Mouse (Mus musculus) left cerebral cortex, postnatal 14 days (tissue): Measurements from ENCODE around the gene Ift22. TPM values are rescaled to one million over a fixed set of nuclear protein-coding genes. Genes with fewer than 3 reads are reported as not detected.

Experiments used
- DNase-seq, 2 experiments: peaks; one replicate each; pipeline ENCODE4 v3.0.0; 2021 to 2022; ENCODE audit warnings: low spot score in 2 of 2, mixed read lengths in 1 of 2
- intact Hi-C: fragments of 180-260 bp; cut with DNase I; formaldehyde crosslinking; loops from one replicate; pipeline ENCODE4 v1.15.1; 2025
- long read RNA-seq, 2 experiments: library from polyadenylated mRNA; stranded (forward); transcript quantifications; one replicate each; pipeline ENCODE4 v2.0.0; 2021
- total RNA-seq, 2 experiments: library from RNA; stranded (reverse); gene quantifications; 2 replicates each; pipeline ENCODE4 v1.2.3; 2021

Ift22 gene
- 100 to 1,000 TPM in 1 of 2 experiments, 10 to 100 TPM in 1; 98.1 to 110 TPM for total RNA-seq
- long read RNA-seq, experiment 1, transcript Ift22-205 (5 exons, 3,071 nt) = major isoform, 51 of 98 reads
- long read RNA-seq, experiment 1, partial matches to known transcripts = 4 of 98 reads
- long read RNA-seq, experiment 1, other reads (novel, unspliced or antisense) = 40 of 98 reads
- long read RNA-seq, experiment 2, transcript Ift22-205 (5 exons, 3,071 nt) = major isoform, 39 of 101 reads
- long read RNA-seq, experiment 2, transcript Ift22-204 (4 exons, 670 nt) = minor isoform, 5 of 101 reads
- long read RNA-seq, experiment 2, partial matches to known transcripts = 13 of 101 reads
- long read RNA-seq, experiment 2, other reads (novel, unspliced or antisense) = 44 of 101 reads

DNA sequence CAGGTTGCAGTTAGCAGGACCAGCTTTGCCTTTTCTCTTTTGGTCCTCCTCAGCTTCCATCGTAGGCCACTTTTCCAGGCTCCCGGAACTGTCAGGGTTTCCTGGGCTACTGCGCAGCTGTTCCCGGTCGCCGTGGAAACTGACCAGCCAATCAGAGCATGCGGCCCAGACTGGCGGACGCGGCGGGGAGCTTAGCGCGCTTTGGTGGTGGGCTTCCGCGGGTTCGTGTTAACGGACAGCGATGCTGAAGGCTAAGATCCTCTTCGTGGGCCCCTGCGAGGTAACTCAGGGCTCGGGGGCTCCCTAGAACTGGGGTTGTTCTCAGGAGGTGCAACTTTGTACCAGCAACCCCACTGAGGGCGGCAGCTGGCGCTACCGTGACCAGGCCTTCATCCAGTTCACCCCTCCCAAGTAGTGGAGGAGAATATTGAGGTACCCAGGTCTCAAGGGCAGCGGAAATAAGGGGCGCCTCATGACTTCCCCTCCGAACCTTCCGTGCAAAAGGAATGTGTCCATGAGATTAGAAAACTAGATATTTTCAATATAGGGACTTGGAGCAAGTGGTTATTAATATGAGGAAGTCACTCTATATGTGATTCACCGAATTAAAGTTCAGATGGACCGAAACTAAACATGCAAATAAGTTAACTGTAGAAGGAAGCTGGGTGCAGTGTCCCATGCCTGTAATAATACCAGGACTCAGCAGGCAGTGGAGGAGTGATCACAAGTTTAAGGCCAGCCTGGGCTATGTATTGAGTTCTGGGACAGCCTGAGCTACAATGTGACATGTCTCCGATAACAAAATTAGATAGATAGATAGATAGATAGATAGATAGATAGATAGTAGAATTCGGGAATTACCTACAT lies at the start of gene Ift22:
TSS of gene Ift22 (plus strand) at position 160 of the 867 bp plus-strand sequence.
- peak; percentile 95 to 97 for DNase-seq
- intact Hi-C loops = no loop called here

GRCm38 (mm10) chr5:136861191-136861940 lies 46.6 kb upstream of the Ift22 start:
- intact Hi-C loops = no loop called here

DNA sequence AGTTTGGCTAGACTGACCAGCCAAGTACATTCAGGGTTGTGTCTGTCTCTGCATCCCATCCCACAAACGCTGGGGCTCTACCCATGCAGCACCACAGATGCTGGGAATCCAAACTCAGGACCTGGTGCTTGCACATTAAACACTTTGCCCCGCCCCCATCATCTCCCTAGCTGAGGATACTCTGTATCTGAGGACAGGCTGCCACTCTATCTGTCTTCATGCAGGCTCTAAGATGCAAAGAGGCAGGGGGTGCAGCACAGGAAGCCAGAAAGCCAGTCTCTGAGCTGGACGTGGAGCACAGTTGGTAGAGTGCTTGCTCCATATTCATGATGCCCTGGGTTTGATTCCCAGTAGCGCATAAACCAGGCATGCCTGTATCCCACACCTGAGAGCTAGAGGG lies 45.1 kb upstream of the Ift22 start:
- no peak for DNase-seq
- intact Hi-C loops = no loop called here

More at GRCm38 (mm10) chr5:136861191-136861940, 46.6 kb upstream of the Ift22 start:
- DNase-seq = no peak

DNA sequence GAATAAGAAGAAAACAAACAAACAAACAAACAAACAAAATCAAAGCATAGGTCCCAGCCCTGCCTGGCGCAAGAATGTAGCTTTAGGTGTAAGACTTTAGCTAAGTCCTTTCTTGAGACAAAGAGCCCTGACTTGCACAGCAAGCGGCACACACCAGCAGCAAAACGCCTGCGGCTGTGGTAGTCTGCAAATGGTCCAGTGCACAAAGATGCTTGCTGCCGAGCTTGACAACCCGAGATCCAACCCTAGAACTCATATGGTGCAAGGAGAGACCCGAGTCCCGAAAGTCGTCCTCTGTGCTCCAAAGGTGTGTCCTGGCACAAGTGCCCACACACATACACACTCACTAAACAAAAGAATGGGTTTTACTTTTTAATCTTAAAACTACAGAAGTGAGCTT lies 44.7 kb upstream of the Ift22 start:
- no peak for DNase-seq
- intact Hi-C loops = no loop called here

GRCm38 (mm10) chr5:136863961-136864674 lies 43.8 kb upstream of the Ift22 start:
- intact Hi-C loops = no loop called here
- DNase-seq = peak; percentile 38 to 49

GRCm38 (mm10) chr5:136867706-136868105 lies 40.2 kb upstream of the Ift22 start:
- no peak for DNase-seq
- intact Hi-C loops = no loop called here

- DNase-seq = no peak
- intact Hi-C loops = no loop called here
These were observed 38.4 kb upstream of the Ift22 start for GRCm38 (mm10) chr5:136869451-136870114.

- no peak for DNase-seq
- intact Hi-C loops = no loop called here
These were observed 35.5 kb upstream of the Ift22 start for GRCm38 (mm10) chr5:136872417-136872816.

DNA sequence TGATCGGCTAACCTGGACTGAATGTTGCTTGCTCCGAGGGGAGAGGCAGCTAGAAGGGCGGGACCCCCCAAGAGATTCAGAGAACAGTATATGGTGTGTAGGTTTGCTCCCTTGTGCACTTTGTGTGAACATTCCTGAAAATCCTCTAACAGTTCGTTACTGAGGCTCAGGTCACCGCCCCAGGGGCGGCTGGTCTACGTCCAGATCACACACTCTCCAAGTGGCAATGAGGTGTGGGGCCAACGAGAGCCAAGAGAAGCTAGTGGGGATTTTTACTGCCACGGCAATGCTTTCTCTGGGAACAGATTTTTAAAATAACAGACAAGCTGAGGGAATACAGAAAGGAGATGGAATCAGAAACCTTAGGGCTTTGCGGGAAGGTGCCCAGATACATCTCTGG lies 33.7 kb upstream of the Ift22 start:
- no peak for DNase-seq
- intact Hi-C loops = no loop called here

- DNase-seq = no peak
- intact Hi-C loops = loop anchor here (2.0 kb wide), 1 partner anchor 39 kb away; no protein-coding TSS in a partner anchor
These were observed 27.8 kb upstream of the Ift22 start for GRCm38 (mm10) chr5:136880101-136880500.

- peak; percentile 77 to 90 for DNase-seq
- intact Hi-C loops = loop anchor here (1.0 to 2.0 kb wide), 2 partner anchors 41 to 91 kb away; no protein-coding TSS in a partner anchor
These were observed 26.5 kb upstream of the Ift22 start for GRCm38 (mm10) chr5:136881380-136882009.

DNA sequence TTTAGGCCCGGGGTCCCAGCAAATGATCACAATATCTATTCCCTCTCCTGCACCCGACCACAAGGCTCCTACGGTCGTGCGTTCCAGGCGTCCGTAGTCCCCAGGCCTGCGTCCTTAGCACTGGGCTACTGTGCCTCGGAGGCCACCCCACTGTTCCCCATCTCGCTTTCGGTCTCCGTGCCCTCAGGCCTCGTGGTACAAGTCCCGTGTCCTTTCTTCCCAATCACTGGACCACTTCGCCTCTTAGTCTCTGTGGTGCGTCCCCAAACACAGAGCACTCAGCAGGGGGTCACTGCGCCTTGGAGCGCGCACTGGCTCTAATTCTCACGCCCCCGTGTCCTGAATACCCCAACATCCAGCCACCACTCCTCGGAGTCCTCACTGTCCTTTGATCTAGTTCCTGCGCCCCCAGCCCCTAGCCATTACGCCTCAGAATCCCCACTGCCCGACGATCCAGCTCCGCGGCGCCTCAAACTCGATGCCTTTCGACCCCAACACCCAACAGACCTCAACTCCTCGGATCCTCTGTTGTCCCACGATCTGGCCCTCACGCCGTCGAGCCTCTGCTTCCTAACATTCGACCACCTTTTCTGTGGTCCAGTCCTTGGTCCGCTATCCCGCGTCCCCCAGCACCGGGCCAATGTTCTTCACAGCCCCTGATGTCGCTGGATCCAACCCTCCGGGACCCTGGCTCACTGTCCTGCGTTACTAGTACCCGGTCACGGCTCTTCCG lies 25.7 kb upstream of the Ift22 start:
- intact Hi-C loops = no loop called here
- no peak for DNase-seq

- intact Hi-C loops = no loop called here
These were observed 25.0 kb upstream of the Ift22 start, which contains the start of gene Col26a1 for GRCm38 (mm10) chr5:136882788-136883439. Gene Col26a1, minus strand, starts transcription at chr5:136883209.

GRCm38 (mm10) chr5:136886957-136887356 lies 21.0 kb upstream of the Ift22 start:
- DNase-seq = peak in 1 of 2 experiments; percentile 25
- intact Hi-C loops = no loop called here

More at GRCm38 (mm10) chr5:136882788-136883439, 25.0 kb upstream of the Ift22 start, which contains the start of gene Col26a1:
- peak; percentile 14 to 38 for DNase-seq

DNA sequence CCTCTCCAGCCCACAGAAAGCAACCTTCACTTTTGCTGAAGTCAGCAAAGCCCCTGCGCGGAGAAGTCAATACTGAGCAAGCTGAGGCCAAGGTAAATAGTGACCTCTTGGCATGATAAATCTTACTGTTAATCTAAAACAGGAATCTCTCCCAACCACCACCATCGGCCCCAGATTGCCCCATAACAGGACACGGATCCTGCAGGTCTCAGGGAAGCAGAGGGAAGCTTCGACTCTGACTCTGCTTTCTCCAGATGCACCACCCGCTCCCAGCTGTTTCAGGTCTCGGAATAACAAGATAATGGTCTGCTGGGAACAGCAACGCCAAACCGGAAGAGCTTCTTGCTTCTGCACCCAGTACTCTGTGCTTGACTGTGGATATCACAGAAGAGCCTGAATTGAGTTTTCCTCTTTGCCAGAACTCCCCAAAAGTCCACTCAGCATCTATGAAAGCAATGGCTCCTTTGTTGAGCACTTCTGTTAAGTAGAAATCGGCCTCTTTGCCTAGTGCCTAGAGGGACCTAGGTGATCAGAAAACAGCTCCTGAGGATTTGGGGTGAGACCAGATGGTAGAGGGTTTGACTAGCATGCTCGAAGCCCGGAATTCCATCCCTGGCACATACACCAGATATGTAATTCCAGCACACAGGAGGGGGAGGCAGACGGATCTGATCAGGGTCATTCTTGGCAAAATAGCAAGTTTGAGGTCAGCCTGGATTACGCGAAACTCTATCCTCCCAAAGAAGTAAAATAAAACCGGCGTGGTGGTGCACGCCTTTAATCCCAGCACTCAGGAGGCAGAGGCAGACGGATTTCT lies 19.2 kb upstream of the Ift22 start:
- intact Hi-C loops = no loop called here

More for the DNA sequence above, 19.2 kb upstream of the Ift22 start:
- DNase-seq = no peak
